Mouse (Mus musculus) embryonic facial prominence, embryonic 11.5 days (tissue): ENCODE measurements around the gene Tes. TPM values are rescaled to one million over a fixed set of nuclear protein-coding genes. Genes with fewer than 3 reads are reported as not detected.

Experiments used
- ATAC-seq: fragments of 200-750 bp; cut with Nextera tagmentation; replicated peaks from 2 replicates; pipeline ENCODE4 v1.8.0; 2017; ENCODE audit warnings: low read depth; ENCODE audit not compliant: insufficient number of reproducible peaks, low FRiP score, low TSS enrichment
- DNase-seq: peaks from one replicate; pipeline ENCODE4 v3.0.0-alpha.2; 2015; ENCODE audit warnings: low spot score
- H3K27ac ChIP-seq: fragments of 300-500 bp; sonication (generic); replicated peaks from 2 replicates; pipeline ENCODE4 v1.5.1; 2014; ENCODE audit warnings: mild to moderate bottlenecking, low read depth, low read length, control low read depth
- H3K27me3 ChIP-seq: fragments of 300-500 bp; sonication (generic); 2 replicates; pipeline ENCODE4 v1.6.1; 2014; ENCODE audit warnings: mild to moderate bottlenecking, low read length, moderate library complexity, mixed read lengths; ENCODE audit not compliant: control insufficient read depth, insufficient read depth
- H3K36me3 ChIP-seq: fragments of 300-500 bp; sonication (generic); replicated peaks from 2 replicates; pipeline ENCODE4 v1.6.1; 2014; ENCODE audit warnings: low read depth, mild to moderate bottlenecking, low read length, moderate library complexity, mixed read lengths; ENCODE audit not compliant: control insufficient read depth, insufficient read depth
- H3K4me1 ChIP-seq: fragments of 300-500 bp; sonication (generic); 2 replicates; pipeline ENCODE4 v1.6.1; 2014; ENCODE audit warnings: low read length, mixed read lengths; ENCODE audit not compliant: control insufficient read depth, insufficient read depth
- H3K4me2 ChIP-seq: fragments of 300-500 bp; sonication (generic); 2 replicates; pipeline ENCODE4 v1.6.1; 2014; ENCODE audit warnings: low read depth, mild to moderate bottlenecking, control low read depth, low read length, moderate library complexity
- H3K4me3 ChIP-seq: fragments of 300-500 bp; sonication (generic); 2 replicates; pipeline ENCODE4 v1.5.1; 2014; ENCODE audit warnings: low read depth, low read length, control low read depth
- H3K9ac ChIP-seq: fragments of 300-500 bp; sonication (generic); replicated peaks from 2 replicates; pipeline ENCODE4 v1.6.1; 2014; ENCODE audit warnings: mild to moderate bottlenecking, control low read depth, low read length
- H3K9me3 ChIP-seq: fragments of 300-500 bp; sonication (generic); replicated peaks from 2 replicates; pipeline ENCODE4 v1.6.1; 2016; ENCODE audit warnings: mild to moderate bottlenecking, low read length, inconsistent platforms, mixed read lengths; ENCODE audit not compliant: control insufficient read depth
- WGBS: fragments of 180-500 bp; shearing (Covaris S2); extraction: QIAGEN DNeasy Blood & Tissue Kit; methylation state at CpG from one replicate; pipeline ENCODE4 v1.1.7; 2014; 5-methylcytosine and 5-hydroxymethylcytosine counted together
- polyA plus RNA-seq: library from polyadenylated mRNA; unstranded; fragments of >200 nt; fragmentation: Nextera tagmentation; extraction: Ambion mirVana; gene quantifications from 2 replicates; pipeline ENCODE4 v1.2.1, GENCODE M21; 2014

Gene Tes
- polyA plus RNA-seq, 1 experiment from 2014 or later = 130 TPM

- H3K36me3 ChIP-seq = no peaks in the 10 kb centered on the region
- no peaks in the 10 kb centered on the region for H3K27me3 ChIP-seq
- H3K27ac ChIP-seq = no peak overlapping the region
- DNase-seq (no peak), ATAC-seq (no peak)
- H3K9me3 ChIP-seq = no peaks in the 10 kb centered on the region
- no peak overlapping the region; the same call in 1 of the 2 replicates for H3K9ac ChIP-seq
- peak overlapping the region; percentile 85 for H3K4me3 ChIP-seq
- WGBS = 54% methylated on average over 11 of the region's 11 CpGs
- H3K4me2 ChIP-seq = peak overlapping the region; percentile 78
- no peaks in the 10 kb centered on the region for H3K4me1 ChIP-seq
Measured at GRCm38 (mm10) chr6:17066211-17066940, 1.4 kb downstream of the Tes start.

GRCm38 (mm10) chr6:17071899-17072298, 7.0 kb downstream of the Tes start:
- Histone ChIP-seq H3K4me3 (no peak overlapping the region), H3K9me3 (no peaks in the 10 kb centered on the region), H3K27me3 (no peaks in the 10 kb centered on the region), H3K4me2 (no peak overlapping the region), H3K4me1 (no peaks in the 10 kb centered on the region), H3K36me3 (no peaks in the 10 kb centered on the region), H3K27ac (no peak overlapping the region), H3K9ac (no peak overlapping the region)
- no peak for ATAC-seq
- WGBS = 95% methylated on average over 3 of the region's 3 CpGs
- no peak for DNase-seq

DNA sequence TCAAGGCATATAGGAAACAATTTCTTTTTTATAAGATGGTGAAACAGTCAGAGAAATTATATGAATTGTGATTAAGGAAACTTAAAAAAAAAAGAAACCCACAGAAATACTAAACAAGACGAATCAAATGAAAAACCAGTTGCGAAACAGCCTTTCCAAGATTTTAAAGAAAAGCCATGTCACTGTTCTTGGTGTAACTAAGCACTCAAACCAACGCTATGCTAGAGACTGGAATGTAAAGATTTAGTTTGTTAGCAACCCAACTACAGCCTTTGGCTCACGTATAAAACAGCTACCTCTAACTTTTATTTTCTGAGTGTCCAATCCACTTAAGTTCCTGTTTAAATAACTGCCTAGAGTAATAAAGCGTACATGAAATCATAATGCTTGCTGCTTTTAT, 7.4 kb downstream of the Tes start:
- Histone ChIP-seq H3K4me3 (no peak overlapping the region), H3K9me3 (no peaks in the 10 kb centered on the region), H3K36me3 (no peaks in the 10 kb centered on the region), H3K4me2 (no peak overlapping the region), H3K4me1 (no peaks in the 10 kb centered on the region), H3K27me3 (no peaks in the 10 kb centered on the region), H3K9ac (no peak overlapping the region), H3K27ac (no peak overlapping the region)
- WGBS = 91% methylated on average over 5 of the region's 5 CpGs
- DNase-seq (no peak), ATAC-seq (no peak)

DNA sequence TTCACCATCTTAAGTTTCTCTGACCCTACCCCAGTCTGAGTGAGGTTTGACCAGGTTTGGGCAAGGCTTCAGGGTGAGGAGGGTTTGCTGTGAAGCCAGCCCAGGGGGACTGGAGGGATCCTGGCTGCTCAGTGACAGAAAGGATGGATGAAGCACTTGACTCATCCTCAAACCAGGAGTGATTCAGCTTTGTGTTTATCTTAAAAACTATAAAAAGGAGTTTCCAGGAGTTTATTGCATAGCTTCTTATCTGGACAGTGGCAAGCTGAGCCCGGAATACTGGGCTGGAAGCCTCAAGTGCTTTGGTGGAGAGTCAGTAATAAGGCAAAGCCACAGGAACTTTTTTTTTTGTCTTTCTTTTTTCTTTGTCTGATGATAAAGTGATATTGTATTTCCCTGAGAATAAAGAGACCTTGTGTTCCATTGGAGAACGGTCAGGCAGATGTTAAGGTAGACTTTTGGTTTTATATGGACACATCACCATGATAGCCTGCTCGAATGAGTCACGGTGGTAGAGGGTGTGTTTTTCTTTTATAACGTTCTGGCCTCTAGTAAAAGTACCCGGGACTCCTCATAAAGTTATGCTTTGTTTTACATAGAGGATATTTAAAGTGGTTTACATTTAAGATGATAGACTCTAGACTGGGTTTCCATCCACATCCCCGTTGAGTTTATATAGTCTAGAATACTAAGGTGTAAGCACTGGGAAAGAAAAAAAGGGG, 8.0 kb downstream of the Tes start:
- ATAC-seq (no peak), DNase-seq (no peak)
- Histone ChIP-seq H3K4me3 (no peak overlapping the region), H3K27ac (no peak overlapping the region), H3K4me2 (no peak overlapping the region), H3K36me3 (no peaks in the 10 kb centered on the region), H3K4me1 (no peaks in the 10 kb centered on the region), H3K27me3 (no peaks in the 10 kb centered on the region), H3K9ac (no peak overlapping the region), H3K9me3 (no peaks in the 10 kb centered on the region)
- WGBS = 86% methylated on average over 7 of the region's 7 CpGs

DNA sequence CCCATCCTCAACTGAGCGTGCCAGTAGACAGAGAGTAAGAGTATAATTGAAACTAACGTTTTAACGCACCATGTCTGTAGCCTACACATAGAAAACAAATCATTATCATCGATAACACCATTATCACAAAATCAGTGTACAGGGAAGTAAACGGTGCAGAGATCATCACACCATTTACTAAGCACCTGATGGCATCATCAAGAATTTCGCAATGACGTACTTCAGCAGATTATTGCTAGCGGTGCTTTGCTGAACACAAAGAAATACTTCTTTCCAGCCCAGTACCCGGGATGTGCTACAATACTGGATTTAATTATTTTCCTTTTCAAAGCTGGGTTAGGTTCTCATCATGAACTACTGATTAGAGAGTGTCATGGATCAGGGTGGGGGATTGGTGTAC, 12.3 kb downstream of the Tes start:
- WGBS = 59% methylated on average over 9 of the region's 9 CpGs

DNA sequence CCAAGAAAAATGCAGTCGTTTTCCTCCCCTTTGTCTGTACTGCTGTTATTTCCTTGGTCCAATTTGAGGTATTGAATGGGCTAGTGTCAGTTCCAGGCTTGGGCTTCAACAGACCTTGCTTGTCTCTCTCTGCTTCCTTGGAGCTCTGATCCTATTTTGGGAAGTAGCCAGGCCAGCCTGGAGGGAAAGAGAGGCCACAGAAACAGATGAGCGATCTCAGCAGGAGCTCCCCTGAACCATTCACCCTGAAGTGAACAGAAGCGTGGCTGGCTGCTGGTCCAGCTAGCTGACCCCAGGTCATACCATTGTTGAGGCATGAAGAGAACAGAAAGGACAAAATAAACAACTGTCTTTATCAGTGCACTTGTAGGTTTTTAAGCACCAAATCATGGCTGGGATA, 12.8 kb downstream of the Tes start:
- no peaks in the 10 kb centered on the region for H3K9me3 ChIP-seq
- no peaks in the 10 kb centered on the region for H3K36me3 ChIP-seq
- H3K27ac ChIP-seq = no peak overlapping the region
- 18% methylated on average over 3 of the region's 3 CpGs for WGBS
- ATAC-seq (no peak), DNase-seq (no peak)
- no peak overlapping the region for H3K4me2 ChIP-seq
- no peaks in the 10 kb centered on the region for H3K27me3 ChIP-seq
- no peaks in the 10 kb centered on the region for H3K4me1 ChIP-seq
- H3K9ac ChIP-seq = no peak overlapping the region
- H3K4me3 ChIP-seq = no peak overlapping the region

More for the DNA sequence above, 12.3 kb downstream of the Tes start:
- Histone ChIP-seq H3K9me3 (no peaks in the 10 kb centered on the region), H3K36me3 (no peaks in the 10 kb centered on the region), H3K9ac (no peak overlapping the region), H3K4me3 (no peak overlapping the region), H3K4me2 (no peak overlapping the region), H3K27ac (no peak overlapping the region), H3K27me3 (no peaks in the 10 kb centered on the region), H3K4me1 (no peaks in the 10 kb centered on the region)
- no peak for ATAC-seq
- no peak for DNase-seq

DNA sequence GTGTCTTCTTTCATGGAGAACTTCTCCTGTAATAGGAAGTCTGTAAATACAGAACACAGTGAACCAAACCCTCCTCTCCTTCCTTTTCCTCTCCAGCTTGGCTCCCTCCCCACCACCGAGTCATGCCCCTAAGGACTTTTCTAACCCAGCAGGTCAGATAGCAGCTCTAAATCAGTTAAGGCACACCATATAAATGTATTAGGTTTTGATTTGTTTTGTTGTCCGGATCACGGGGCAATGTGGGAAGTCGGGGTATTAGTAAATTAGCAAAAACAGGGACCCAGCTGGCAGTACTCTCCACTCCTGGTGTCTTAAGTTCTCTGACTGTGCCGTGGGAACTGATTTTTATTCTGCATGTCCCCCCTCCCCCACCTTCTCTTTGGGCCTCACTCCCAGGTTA, 14.4 kb downstream of the Tes start:
- no peak overlapping the region for H3K4me3 ChIP-seq
- no peaks in the 10 kb centered on the region for H3K36me3 ChIP-seq
- no peak overlapping the region for H3K9ac ChIP-seq
- peak; percentile 17 for DNase-seq
- H3K27me3 ChIP-seq = no peaks in the 10 kb centered on the region
- no peak overlapping the region for H3K27ac ChIP-seq
- H3K9me3 ChIP-seq = no peaks in the 10 kb centered on the region
- ATAC-seq = no peak
- WGBS = 34% methylated on average over 5 of the region's 5 CpGs
- no peak overlapping the region; the same call in 1 of the 2 replicates for H3K4me2 ChIP-seq
- no peaks in the 10 kb centered on the region for H3K4me1 ChIP-seq

- Histone ChIP-seq H3K4me3 (no peak overlapping the region), H3K9ac (no peak overlapping the region), H3K27me3 (no peaks in the 10 kb centered on the region), H3K27ac (no peak overlapping the region), H3K9me3 (no peaks in the 10 kb centered on the region), H3K4me1 (no peaks in the 10 kb centered on the region), H3K36me3 (no peaks in the 10 kb centered on the region), H3K4me2 (no peak overlapping the region; the same call in 1 of the 2 replicates)
- DNase-seq (no peak), ATAC-seq (no peak)
- 52% methylated on average over 5 of the region's 5 CpGs for WGBS
Measured at GRCm38 (mm10) chr6:17079826-17080225, 14.9 kb downstream of the Tes start.
